Mouse (Mus musculus): ENCODE data around the gene Aebp2. TPM values are rescaled to one million over a fixed set of nuclear protein-coding genes. Genes with fewer than 3 reads are reported as not detected.
A peak's percentile ranks its signal among the peaks of the same experiment; 100 is the strongest.
"Not testable (repeated sequence)": the region's sequence is repeated elsewhere in the genome, so short reads cannot be mapped to it uniquely, and the experiment has no call there.

Gene Aebp2
- total RNA-seq (2015; ENCODE audit: low replicate concordance) (10.2 and 14.4 TPM in 2 replicates), total RNA-seq (2017; ENCODE audit: low replicate concordance) (10.0 and 16.9 TPM in 2 replicates)

DNA sequence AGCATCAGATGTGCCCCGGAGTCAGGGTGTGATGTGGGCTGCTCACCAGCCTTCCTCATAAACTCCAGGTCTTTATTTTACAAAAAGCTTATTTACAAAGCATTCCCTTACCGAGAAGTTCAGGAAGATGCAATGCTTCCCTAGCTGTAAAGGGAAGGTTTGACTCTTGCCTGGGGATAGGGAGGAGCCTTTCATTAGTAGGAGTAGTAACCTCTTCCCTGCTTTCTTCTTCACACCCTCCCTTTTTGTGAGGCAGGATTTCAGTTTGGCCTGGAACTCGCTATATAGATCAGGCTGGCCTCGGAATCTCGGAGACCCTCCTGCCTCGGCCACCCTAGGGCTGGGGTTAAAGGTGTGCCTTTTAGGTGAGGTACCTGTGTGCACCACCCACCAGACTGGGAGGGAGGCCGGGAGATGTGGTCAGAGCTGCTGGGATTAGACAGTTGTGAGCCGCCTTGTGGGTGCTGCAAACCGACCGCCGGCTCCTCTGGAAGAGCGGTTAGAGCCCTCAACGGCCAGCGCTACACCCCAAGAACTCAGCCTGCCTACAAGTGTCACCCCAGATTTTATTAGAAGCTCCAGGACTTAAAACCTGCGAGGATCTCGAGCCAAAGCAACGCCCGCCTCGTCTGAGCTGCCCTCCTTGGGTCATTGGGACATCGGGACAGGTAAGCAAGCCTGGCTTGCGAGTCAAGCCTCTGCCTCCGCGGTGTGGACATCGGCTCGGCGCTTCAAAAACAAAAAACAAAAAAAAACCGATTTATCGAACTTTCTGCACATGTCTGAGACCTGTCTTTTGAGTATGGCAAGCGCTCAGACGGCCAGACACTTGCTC lies at the start of gene Aebp2:
Aebp2 (plus strand) TSS at position 273 of the 835 bp plus-strand sequence.
- peak; percentile 18; the same call in 1 of the 2 replicates for ATAC-seq (replicated peaks; ENCODE audit: low FRiP score, poor library complexity, severe bottlenecking)

- ATAC-seq (replicated peaks; ENCODE audit: low FRiP score, poor library complexity, severe bottlenecking): no peak
These were observed 47.5 kb upstream of the Aebp2 start for GRCm38 (mm10) chr6:140574943-140575342.

GRCm38 (mm10) chr6:140576133-140576532 lies 46.3 kb upstream of the Aebp2 start:
- ATAC-seq (replicated peaks; ENCODE audit: low FRiP score, poor library complexity, severe bottlenecking): no peak

DNA sequence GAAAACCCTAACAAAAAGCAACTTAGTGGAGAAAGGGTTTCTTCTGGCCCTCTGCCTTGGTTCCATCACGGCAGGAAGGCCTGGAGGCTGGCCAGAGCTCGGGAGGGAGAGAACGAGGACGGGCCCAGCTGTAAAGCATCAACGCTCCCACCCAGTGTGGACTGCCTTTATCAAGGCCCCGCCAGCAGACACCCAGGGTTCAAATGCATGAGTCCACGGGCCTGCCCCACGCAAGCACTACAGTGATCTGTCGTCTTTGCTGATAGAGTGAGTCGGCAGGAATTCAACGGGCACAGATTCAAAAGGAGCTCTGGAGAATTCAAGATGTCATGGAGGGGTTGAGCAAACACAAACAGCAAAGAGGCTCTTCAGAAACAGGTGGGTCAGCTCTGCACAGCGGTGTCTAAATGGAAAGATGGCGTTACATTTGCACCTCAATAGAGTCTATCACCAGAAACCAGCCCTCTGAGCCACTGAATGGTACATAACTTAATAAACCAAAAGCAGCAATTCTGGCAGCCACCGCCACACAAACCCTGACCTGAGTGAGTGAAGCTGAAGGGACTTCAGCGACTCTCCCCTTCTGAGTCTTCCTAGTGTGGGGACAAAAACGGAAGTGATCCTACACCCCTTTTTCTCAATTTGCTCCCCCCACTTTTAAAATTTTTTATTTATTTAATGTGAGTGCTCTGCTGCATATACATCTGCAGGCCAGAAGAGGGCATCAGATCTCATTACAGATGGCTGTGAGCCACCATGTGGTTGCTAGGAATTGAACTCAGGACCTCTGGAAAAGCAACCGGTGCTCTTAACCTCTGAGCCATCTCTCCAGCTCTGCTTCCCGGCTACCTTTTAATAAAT lies 45.3 kb upstream of the Aebp2 start:
- no peak for ATAC-seq (replicated peaks; ENCODE audit: low FRiP score, poor library complexity, severe bottlenecking)

- ATAC-seq (replicated peaks; ENCODE audit: low FRiP score, poor library complexity, severe bottlenecking): no peak; the same call in 1 of the 2 replicates
These were observed 44.7 kb upstream of the Aebp2 start for GRCm38 (mm10) chr6:140577822-140578170.

DNA sequence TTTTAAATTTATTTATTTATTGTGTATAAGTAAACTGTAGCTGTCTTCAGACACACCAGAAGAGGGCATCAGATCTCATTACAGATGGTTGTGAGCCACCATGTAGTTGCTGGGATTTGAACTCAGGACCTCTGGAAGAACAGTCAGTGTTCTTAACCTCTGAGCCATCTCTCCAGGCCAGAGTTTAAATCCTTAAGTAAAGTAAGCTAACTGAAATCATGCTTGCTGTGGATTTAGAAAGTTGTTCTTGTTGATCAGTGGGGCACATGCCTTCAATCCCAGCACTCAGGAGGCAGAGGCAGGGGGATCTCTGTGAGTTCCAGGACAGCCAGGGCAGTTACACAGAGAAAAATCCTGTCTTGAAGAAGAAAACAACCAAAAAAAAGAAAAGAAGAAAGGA lies 43.5 kb upstream of the Aebp2 start:
- ATAC-seq (replicated peaks; ENCODE audit: low FRiP score, poor library complexity, severe bottlenecking): not testable (repeated sequence)

GRCm38 (mm10) chr6:140580170-140580569 lies 42.3 kb upstream of the Aebp2 start:
- ATAC-seq (replicated peaks; ENCODE audit: low FRiP score, poor library complexity, severe bottlenecking): no peak

GRCm38 (mm10) chr6:140586714-140587259 lies 35.7 kb upstream of the Aebp2 start:
- no peak for ATAC-seq (replicated peaks; ENCODE audit: low FRiP score, poor library complexity, severe bottlenecking)

GRCm38 (mm10) chr6:140591331-140591730 lies 31.1 kb upstream of the Aebp2 start:
- no peak for ATAC-seq (replicated peaks; ENCODE audit: low FRiP score, poor library complexity, severe bottlenecking)

GRCm38 (mm10) chr6:140592713-140593112 lies 29.8 kb upstream of the Aebp2 start:
- no peak for ATAC-seq (replicated peaks; ENCODE audit: low FRiP score, poor library complexity, severe bottlenecking)

GRCm38 (mm10) chr6:140593420-140594170 lies 28.9 kb upstream of the Aebp2 start:
- no peak for ATAC-seq (replicated peaks; ENCODE audit: low FRiP score, poor library complexity, severe bottlenecking)

- ATAC-seq (replicated peaks; ENCODE audit: low FRiP score, poor library complexity, severe bottlenecking): not testable (repeated sequence)
These were observed 26.9 kb upstream of the Aebp2 start for GRCm38 (mm10) chr6:140595551-140595950.

- no peak for ATAC-seq (replicated peaks; ENCODE audit: low FRiP score, poor library complexity, severe bottlenecking)
These were observed 24.8 kb upstream of the Aebp2 start for GRCm38 (mm10) chr6:140597381-140598329.

DNA sequence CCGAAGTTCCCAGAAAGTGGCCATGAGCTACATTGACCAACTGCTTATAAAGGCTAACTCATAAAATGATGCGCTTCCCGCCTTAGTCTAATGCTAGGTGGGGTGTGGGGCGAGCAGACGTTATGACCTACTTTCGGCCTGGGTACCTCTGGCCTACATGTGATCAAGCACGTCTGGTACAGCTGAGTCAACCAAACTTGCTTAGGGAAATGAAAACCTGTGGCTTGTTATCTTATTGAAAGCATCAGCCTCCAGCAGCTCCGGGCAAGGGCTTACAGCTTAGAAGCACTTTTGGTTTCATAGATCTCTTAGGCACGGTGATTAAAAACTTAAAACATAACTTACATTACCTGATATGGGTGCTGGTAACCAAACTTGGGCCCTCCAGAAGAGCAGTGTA lies 23.9 kb upstream of the Aebp2 start:
- ATAC-seq (replicated peaks; ENCODE audit: low FRiP score, poor library complexity, severe bottlenecking): no peak

DNA sequence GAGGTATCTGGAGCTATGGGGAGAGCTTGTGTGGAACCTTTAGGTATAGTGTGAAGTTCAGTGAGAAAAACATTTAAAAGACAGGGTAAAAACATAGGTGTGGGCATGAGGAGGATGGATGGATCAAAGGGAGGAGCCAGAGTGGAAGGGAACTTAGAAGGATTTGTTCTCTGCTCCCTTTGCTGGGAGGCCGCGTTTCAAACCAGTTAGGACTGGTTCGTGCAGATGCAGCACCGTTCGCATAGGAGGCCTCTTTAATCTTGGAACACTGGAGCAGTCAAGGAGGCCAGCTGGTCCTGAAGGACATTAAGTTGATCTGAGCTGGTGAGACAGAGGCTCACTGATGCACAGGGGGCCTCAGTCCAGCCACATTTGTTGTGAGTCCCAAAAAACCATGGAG lies 23.1 kb upstream of the Aebp2 start:
- no peak for ATAC-seq (replicated peaks; ENCODE audit: low FRiP score, poor library complexity, severe bottlenecking)

- not testable (repeated sequence) for ATAC-seq (replicated peaks; ENCODE audit: low FRiP score, poor library complexity, severe bottlenecking)
These were observed 21.8 kb upstream of the Aebp2 start for GRCm38 (mm10) chr6:140600671-140601070.

DNA sequence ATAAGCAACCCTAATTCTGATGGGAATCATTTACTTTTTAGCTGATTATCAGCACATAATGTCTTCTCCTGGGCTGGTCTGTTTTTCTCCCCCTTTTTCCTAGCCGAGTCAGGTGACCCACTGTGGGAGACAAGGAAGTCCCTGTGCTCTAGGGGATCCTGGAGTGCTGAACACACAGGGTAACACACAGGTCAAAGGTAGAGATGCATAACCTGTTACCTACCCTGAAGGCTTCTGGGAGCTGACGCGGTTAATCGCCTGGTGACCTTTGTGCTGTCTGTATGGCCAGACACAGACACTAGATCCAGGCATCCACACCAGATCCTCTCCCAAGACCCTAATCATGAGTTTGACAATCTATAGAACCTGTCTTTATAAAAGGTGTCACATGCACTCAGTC lies 21.3 kb upstream of the Aebp2 start:
- no peak for ATAC-seq (replicated peaks; ENCODE audit: low FRiP score, poor library complexity, severe bottlenecking)

DNA sequence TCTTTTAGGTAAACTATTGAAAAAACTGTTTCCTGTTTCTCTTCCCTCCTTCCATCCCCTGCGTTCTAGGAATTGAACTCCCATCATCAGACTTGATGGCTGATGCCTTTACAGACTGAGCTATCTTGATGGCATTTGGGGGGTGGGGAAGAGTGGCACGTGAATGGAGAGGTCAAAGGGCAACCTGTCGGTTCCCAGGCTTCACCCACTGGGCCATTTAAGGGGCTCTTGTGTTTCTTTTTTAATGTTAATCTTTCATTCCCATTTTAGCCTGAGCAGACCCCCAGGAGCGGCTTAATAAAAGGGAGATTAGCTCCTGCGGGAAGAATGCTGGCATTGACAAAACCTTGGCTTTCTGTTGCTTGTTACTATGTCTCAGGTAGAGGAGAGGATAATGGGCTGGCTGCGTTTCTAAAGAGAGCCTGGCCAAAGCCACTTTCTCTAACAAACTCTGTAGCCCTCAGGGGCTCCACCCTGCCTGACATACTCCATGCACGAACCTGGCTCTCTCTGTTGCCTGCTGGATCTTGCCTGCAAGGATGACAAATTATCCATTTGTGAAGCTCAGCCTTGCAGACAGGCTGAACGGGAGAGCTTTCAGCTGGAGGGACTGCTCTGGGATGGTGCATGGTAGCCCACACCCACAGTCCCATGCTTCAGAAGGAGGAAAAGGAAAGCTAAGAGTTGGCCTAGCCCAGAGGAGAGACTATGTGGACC lies 19.1 kb upstream of the Aebp2 start:
- no peak for ATAC-seq (replicated peaks; ENCODE audit: low FRiP score, poor library complexity, severe bottlenecking)

Data from erythroblast, adult 5-6 weeks (primary cell).